Mouse (Mus musculus) liver, postnatal 0 days (tissue): ENCODE results near the gene Lingo3.

Experiments used
- CTCF ChIP-seq: sonication (generic); IDR thresholded peaks from 2 replicates; pipeline ENCODE4 v1.5.1; 2016; ENCODE audit warnings: antibody characterized with exemption, low read depth
- EP300 ChIP-seq: IDR thresholded peaks from 2 replicates; pipeline ENCODE4 v1.6.1; 2016; ENCODE audit warnings: antibody characterized with exemption, low read depth, mild to moderate bottlenecking

DNA sequence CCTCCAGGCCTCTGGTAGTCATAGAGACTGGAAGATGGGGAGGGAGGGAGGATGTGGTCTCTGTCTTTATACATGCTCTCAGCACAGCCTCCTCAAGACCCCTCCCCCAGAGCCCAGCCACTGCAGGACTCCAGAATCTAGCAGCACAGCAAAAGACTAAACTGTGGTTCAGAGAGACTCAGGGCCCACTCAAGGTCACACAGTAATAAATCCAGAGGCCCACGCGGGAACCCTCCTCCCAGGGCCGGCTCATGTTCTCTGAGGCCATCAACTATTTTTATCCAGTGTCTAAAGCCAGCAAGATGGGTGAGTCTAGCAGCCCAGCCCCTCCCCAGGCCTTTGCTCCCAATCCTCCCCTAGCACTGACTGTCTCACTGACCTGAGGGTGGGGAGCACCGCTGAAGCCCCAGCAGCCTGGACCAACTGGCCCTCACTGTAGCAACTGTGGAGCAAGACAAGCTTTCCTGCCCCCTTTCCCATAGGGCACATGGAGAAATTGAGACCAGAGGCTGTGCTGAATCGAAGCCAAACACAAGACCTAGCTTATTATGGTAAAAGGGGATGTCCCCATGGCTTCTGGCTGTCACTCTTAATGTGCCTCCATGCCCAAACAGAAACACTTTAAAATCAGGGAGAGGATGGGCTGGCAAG is 31.3 kb downstream of the Lingo3 start:
- TF ChIP-seq CTCF = no peak
- no peak for TF ChIP-seq EP300
